Mouse (Mus musculus) intestine, postnatal 0 days (tissue): ENCODE results near the gene Nuf2. TPM values are rescaled to one million over a fixed set of nuclear protein-coding genes. Genes with fewer than 3 reads are reported as not detected.
"Not testable (repeated sequence)": the region's sequence is repeated elsewhere in the genome, so short reads cannot be mapped to it uniquely, and the experiment has no call there.

Experiments used
- ATAC-seq: fragments of 200-750 bp; cut with Nextera tagmentation; 2 replicates; pipeline ENCODE4 v1.8.0; 2017; ENCODE audit warnings: mild to moderate bottlenecking, moderate TSS enrichment, moderate library complexity
- H3K27ac ChIP-seq: fragments of 300-500 bp; sonication (generic); 2 replicates; pipeline ENCODE4 v1.5.1; 2014; ENCODE audit warnings: mild to moderate bottlenecking, low read depth, low read length, moderate library complexity
- H3K27me3 ChIP-seq: fragments of 300-500 bp; sonication (generic); replicated peaks from 2 replicates; pipeline ENCODE4 v1.6.1; 2014; ENCODE audit warnings: low read length, mixed read lengths; ENCODE audit not compliant: control insufficient read depth, insufficient read depth
- H3K36me3 ChIP-seq: fragments of 300-500 bp; sonication (generic); 2 replicates; pipeline ENCODE4 v1.6.1; 2014; ENCODE audit warnings: mild to moderate bottlenecking, moderate library complexity; ENCODE audit not compliant: control insufficient read depth, insufficient read depth
- H3K4me1 ChIP-seq: fragments of 300-500 bp; sonication (generic); replicated peaks from 2 replicates; pipeline ENCODE4 v1.6.1; 2014; ENCODE audit warnings: antibody characterized with exemption, low read length, mixed read lengths; ENCODE audit not compliant: control insufficient read depth, insufficient read depth
- H3K4me2 ChIP-seq: fragments of 300-500 bp; sonication (generic); replicated peaks from 2 replicates; pipeline ENCODE4 v1.6.1; 2014; ENCODE audit warnings: low read depth, mild to moderate bottlenecking, moderate library complexity
- H3K4me3 ChIP-seq: fragments of 300-500 bp; sonication (generic); 2 replicates; pipeline ENCODE4 v1.5.1; 2014; ENCODE audit warnings: low read depth, low read length
- H3K9ac ChIP-seq: fragments of 300-500 bp; sonication (generic); 2 replicates; pipeline ENCODE4 v1.6.1; 2014; ENCODE audit warnings: mild to moderate bottlenecking, low read depth, low read length
- H3K9me3 ChIP-seq: fragments of 300-500 bp; sonication (generic); 2 replicates; pipeline ENCODE4 v1.6.1; 2016; ENCODE audit warnings: mixed run types; ENCODE audit not compliant: control insufficient read depth
- CTCF ChIP-seq: sonication (generic); IDR thresholded peaks from 2 replicates; pipeline ENCODE4 v1.5.1; 2016; ENCODE audit warnings: low read depth, mild to moderate bottlenecking, control low read depth, antibody characterized with exemption, moderate library complexity
- WGBS: fragments of 180-500 bp; shearing (Covaris S2); extraction: QIAGEN DNeasy Blood & Tissue Kit; methylation state at CpG from one replicate; pipeline ENCODE4 v1.1.7; 2014; 5-methylcytosine and 5-hydroxymethylcytosine counted together
- polyA plus RNA-seq: library from polyadenylated mRNA; unstranded; fragments of >200 nt; fragmentation: Nextera tagmentation; extraction: Ambion mirVana; gene quantifications from 2 replicates; pipeline ENCODE4 v1.2.1, GENCODE M21; 2015

The Nuf2 gene
- polyA plus RNA-seq, 1 experiment from 2014 or later, result 13.0 TPM

- Histone ChIP-seq H3K27ac (no peak overlapping the region), H3K9me3 (no peaks in the 10 kb centered on the region), H3K36me3 (no peaks in the 10 kb centered on the region), H3K27me3 (no peaks in the 10 kb centered on the region), H3K4me1 (no peaks in the 10 kb centered on the region), H3K9ac (no peak overlapping the region), H3K4me3 (no peak overlapping the region), H3K4me2 (no peak overlapping the region)
- WGBS, result 60% methylated on average over 6 of the region's 6 CpGs
- no peak for TF ChIP-seq CTCF
- ATAC-seq, result no peak
Observed at GRCm38 (mm10) chr1:169540415-169540814, 9.2 kb upstream of the Nuf2 start.

- peak; percentile 72 for ATAC-seq
- peak; percentile 72 for TF ChIP-seq CTCF
- 8% methylated on average over 11 of the region's 11 CpGs for WGBS
Observed at GRCm38 (mm10) chr1:169531702-169532535, 655 bp upstream of the Nuf2 start.

GRCm38 (mm10) chr1:169529996-169530518 lies 1.2 kb downstream of the Nuf2 start:
- Histone ChIP-seq H3K9me3 (no peaks in the 10 kb centered on the region), H3K27ac (no peak overlapping the region), H3K27me3 (no peaks in the 10 kb centered on the region), H3K4me2 (peak overlapping the region; percentile 70), H3K9ac (no peak overlapping the region), H3K36me3 (0 out of 2 replicates have a peak, but pooled peaks cover 6% of the 10 kb centered on the region), H3K4me3 (0 out of 2 replicates have a peak overlapping the region, but pooled peaks have one; percentile 78), H3K4me1 (no peaks in the 10 kb centered on the region)
- no peak for TF ChIP-seq CTCF
- no peak for ATAC-seq
- 73% methylated on average over 8 of the region's 8 CpGs for WGBS

More at GRCm38 (mm10) chr1:169531702-169532535, 655 bp upstream of the Nuf2 start:
- Histone ChIP-seq H3K27ac (peak overlapping the region; percentile 87), H3K9ac (no peak overlapping the region), H3K4me2 (peak overlapping the region; percentile 70), H3K27me3 (no peaks in the 10 kb centered on the region), H3K4me3 (peak overlapping the region; percentile 78), H3K9me3 (no peaks in the 10 kb centered on the region), H3K36me3 (0 out of 2 replicates have a peak, but pooled peaks cover 2% of the 10 kb centered on the region), H3K4me1 (no peaks in the 10 kb centered on the region)

- H3K9me3 ChIP-seq, result no peaks in the 10 kb centered on the region
- no peak overlapping the region for H3K4me3 ChIP-seq
- no peak for TF ChIP-seq CTCF
- H3K4me2 ChIP-seq, result no peak overlapping the region
- no peak overlapping the region for H3K27ac ChIP-seq
- no peak for ATAC-seq
- H3K9ac ChIP-seq, result no peak overlapping the region
- peaks cover 25% of the 10 kb centered on the region for H3K36me3 ChIP-seq
- H3K4me1 ChIP-seq, result no peaks in the 10 kb centered on the region
- 85% methylated on average over 5 of the region's 5 CpGs for WGBS
- no peaks in the 10 kb centered on the region for H3K27me3 ChIP-seq
Observed at GRCm38 (mm10) chr1:169526006-169526680, 5.1 kb downstream of the Nuf2 start.

- TF ChIP-seq CTCF, result no peak
- no peak overlapping the region for H3K9ac ChIP-seq
- no peaks in the 10 kb centered on the region for H3K27me3 ChIP-seq
- ATAC-seq, result no peak
- H3K36me3 ChIP-seq, result peaks cover 42% of the 10 kb centered on the region
- H3K4me1 ChIP-seq, result no peaks in the 10 kb centered on the region
- no peak overlapping the region for H3K4me3 ChIP-seq
- no peaks in the 10 kb centered on the region for H3K9me3 ChIP-seq
- WGBS, result 87% methylated on average over 11 of the region's 11 CpGs
- H3K4me2 ChIP-seq, result no peak overlapping the region
- H3K27ac ChIP-seq, result no peak overlapping the region
Observed at GRCm38 (mm10) chr1:169519337-169519736, 11.9 kb downstream of the Nuf2 start.

GRCm38 (mm10) chr1:169517899-169518517 lies 13.3 kb downstream of the Nuf2 start:
- ATAC-seq, H3K27me3 ChIP-seq: not testable (repeated sequence)

More at GRCm38 (mm10) chr1:169517899-169518517, 13.3 kb downstream of the Nuf2 start:
- WGBS, result 95% methylated on average over 6 of the region's 7 CpGs
- peak; percentile 56 for TF ChIP-seq CTCF
- not testable (repeated sequence) for H3K9ac ChIP-seq, H3K4me3 ChIP-seq, H3K4me1 ChIP-seq, H3K4me2 ChIP-seq, H3K27ac ChIP-seq, H3K9me3 ChIP-seq
- peaks cover 38% of the 10 kb centered on the region for H3K36me3 ChIP-seq
